Mouse (Mus musculus) midbrain, embryonic 16.5 days (tissue): Measurements from ENCODE around the gene Mcrip2. TPM values are rescaled to one million over a fixed set of nuclear protein-coding genes. Genes with fewer than 3 reads are reported as not detected.

Experiments used
- ATAC-seq: fragments of 200-750 bp; cut with Nextera tagmentation; 2 replicates; pipeline ENCODE4 v1.8.0; 2017; ENCODE audit warnings: moderate TSS enrichment
- H3K27ac ChIP-seq: fragments of 300-500 bp; sonication (generic); 2 replicates; pipeline ENCODE4 v1.5.1; 2014; ENCODE audit warnings: mild to moderate bottlenecking, low read length, mixed read lengths
- H3K27me3 ChIP-seq: fragments of 300-500 bp; sonication (generic); 2 replicates; pipeline ENCODE4 v1.6.1; 2014; ENCODE audit warnings: low read depth, low read length, mixed read lengths; ENCODE audit not compliant: control insufficient read depth, insufficient read depth
- H3K36me3 ChIP-seq: fragments of 300-500 bp; sonication (generic); 2 replicates; pipeline ENCODE4 v1.6.1; 2014; ENCODE audit warnings: mild to moderate bottlenecking, low read length, moderate library complexity, mixed read lengths; ENCODE audit not compliant: control insufficient read depth, insufficient read depth
- H3K4me1 ChIP-seq: fragments of 300-500 bp; sonication (generic); 2 replicates; pipeline ENCODE4 v1.6.1; 2014; ENCODE audit warnings: mild to moderate bottlenecking, low read length, mixed read lengths; ENCODE audit not compliant: control insufficient read depth, insufficient read depth
- H3K4me2 ChIP-seq: fragments of 300-500 bp; sonication (generic); 2 replicates; pipeline ENCODE4 v1.6.1; 2014; ENCODE audit warnings: mild to moderate bottlenecking, low read length, mixed read lengths
- H3K4me3 ChIP-seq: fragments of 300-500 bp; sonication (generic); 2 replicates; pipeline ENCODE4 v1.5.1; 2014; ENCODE audit warnings: low read depth, mild to moderate bottlenecking, low read length, moderate library complexity, mixed read lengths
- H3K9ac ChIP-seq: fragments of 300-500 bp; sonication (generic); 2 replicates; pipeline ENCODE4 v1.6.1; 2014; ENCODE audit warnings: low read depth, low read length, mixed read lengths
- H3K9me3 ChIP-seq: fragments of 300-500 bp; sonication (generic); replicated peaks from 2 replicates; pipeline ENCODE4 v1.6.1; 2014; ENCODE audit warnings: mild to moderate bottlenecking, low read length, mixed read lengths; ENCODE audit not compliant: control insufficient read depth, poor library complexity, severe bottlenecking
- WGBS: fragments of 180-500 bp; shearing (Covaris S2); extraction: QIAGEN DNeasy Blood & Tissue Kit; methylation state at CpG from one replicate; pipeline ENCODE4 v1.1.7; 2014; 5-methylcytosine and 5-hydroxymethylcytosine counted together
- polyA plus RNA-seq: library from polyadenylated mRNA; unstranded; fragments of >200 nt; fragmentation: Nextera tagmentation; extraction: Ambion mirVana; gene quantifications from 2 replicates; pipeline ENCODE4 v1.2.1, GENCODE M21; 2015

The Mcrip2 gene
- 18.0 and 25.3 TPM in 2 replicates for polyA plus RNA-seq

DNA sequence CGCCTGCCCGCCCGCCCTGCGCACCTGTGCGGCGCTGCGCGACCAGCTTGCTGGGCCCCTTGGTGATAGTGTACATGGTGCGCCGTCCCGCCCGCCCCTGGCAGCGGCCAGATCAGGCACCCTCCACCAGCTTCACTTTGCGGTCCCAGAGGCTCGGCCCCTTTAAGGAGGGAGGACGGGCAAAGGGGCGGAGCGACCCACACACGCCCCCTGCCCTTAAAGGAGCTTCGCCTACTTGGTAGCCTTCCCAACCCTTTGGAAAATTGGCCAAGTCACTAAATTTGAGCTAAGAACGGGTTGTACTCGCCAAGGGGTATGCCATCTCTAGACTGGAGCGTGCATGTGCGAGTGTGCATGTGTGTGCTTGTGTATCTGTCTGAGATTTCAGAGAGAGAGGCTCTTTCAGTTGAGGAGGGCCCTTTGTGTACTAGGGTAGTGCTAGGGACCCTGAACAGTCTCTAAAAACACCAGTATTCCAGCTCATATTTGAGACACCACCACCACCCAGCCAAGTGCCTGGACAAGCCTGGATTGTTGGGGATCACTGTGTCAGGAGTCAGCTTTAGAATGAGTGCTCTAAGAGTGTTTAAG, at the start of gene Mcrip2:
Mcrip2 (minus strand) TSS at position 164 of the 591 bp plus-strand sequence.
- H3K36me3 ChIP-seq, result no peaks in the 10 kb centered on the region

DNA sequence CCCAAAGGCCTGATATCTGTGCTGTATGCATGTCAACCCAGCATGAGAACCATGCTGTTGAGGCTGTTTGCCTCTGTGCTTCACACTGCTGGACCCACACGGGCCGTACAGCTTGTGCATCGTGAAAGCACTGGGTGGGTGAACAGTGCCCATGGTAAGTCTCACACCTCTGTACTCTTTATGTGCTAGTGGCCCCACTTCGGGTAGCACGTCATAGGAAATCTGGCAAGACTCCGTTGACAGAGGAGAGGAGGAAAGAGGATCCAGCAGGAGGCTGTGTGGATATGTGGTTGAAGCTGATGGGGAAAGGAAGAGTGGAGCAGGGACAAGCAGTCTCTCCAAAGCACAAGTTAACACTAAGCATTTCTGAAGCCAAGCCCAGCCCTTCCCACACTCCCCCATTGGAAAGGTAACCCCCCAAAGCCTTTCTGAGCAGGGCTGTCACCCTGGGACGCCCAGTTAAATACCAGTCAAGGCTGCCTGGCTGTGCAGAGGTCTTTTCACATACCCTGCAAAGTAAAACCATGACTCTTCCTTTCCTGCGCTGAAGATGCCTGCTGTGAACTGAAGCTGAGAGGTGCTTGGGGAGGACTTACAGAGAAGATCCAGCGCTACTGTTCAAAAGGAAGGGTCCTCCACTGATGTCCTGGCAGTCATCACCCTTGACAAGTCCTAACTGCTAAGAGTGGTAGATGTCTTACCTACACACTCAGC, 49.6 kb upstream of the Mcrip2 start:
- Histone ChIP-seq H3K27me3 (no peaks in the 10 kb centered on the region), H3K4me3 (peak overlapping the region; percentile 92), H3K9ac (peak overlapping the region; percentile 91), H3K4me2 (peak overlapping the region; percentile 76), H3K36me3 (peaks cover 3% of the 10 kb centered on the region; the same call in 1 of the 2 replicates), H3K4me1 (peaks cover 23% of the 10 kb centered on the region), H3K9me3 (no peaks in the 10 kb centered on the region), H3K27ac (no peak overlapping the region)
- 91% methylated on average over 9 of the region's 9 CpGs for WGBS
- no peak for ATAC-seq

More for the DNA sequence above, at the start of gene Mcrip2:
- Histone ChIP-seq H3K27ac (peak within 1 kb of the TSS; percentile 19), H3K9ac (peak within 1 kb of the TSS; percentile 72), H3K9me3 (no peaks in the 10 kb centered on the region), H3K27me3 (no peaks in the 10 kb centered on the region), H3K4me2 (peak within 1 kb of the TSS; percentile 99), H3K4me1 (peaks cover 12% of the 10 kb centered on the region), H3K4me3 (peak within 1 kb of the TSS; percentile 69)
- peak; percentile 90 for ATAC-seq
- WGBS, result 0% methylated on average over 23 of the region's 24 CpGs

GRCm38 (mm10) chr17:25916931-25917647, 48.5 kb upstream of the Mcrip2 start:
- peaks cover 3% of the 10 kb centered on the region; the same call in 1 of the 2 replicates for H3K36me3 ChIP-seq
- no peak overlapping the region for H3K9ac ChIP-seq
- no peaks in the 10 kb centered on the region for H3K27me3 ChIP-seq
- no peak overlapping the region for H3K4me3 ChIP-seq
- no peaks in the 10 kb centered on the region for H3K9me3 ChIP-seq
- H3K4me1 ChIP-seq, result peaks cover 23% of the 10 kb centered on the region
- no peak overlapping the region for H3K27ac ChIP-seq
- H3K4me2 ChIP-seq, result no peak overlapping the region
- WGBS, result 90% methylated on average over 8 of the region's 8 CpGs
- ATAC-seq, result no peak

- Histone ChIP-seq H3K9me3 (no peaks in the 10 kb centered on the region), H3K36me3 (peaks cover 3% of the 10 kb centered on the region; the same call in 1 of the 2 replicates), H3K9ac (no peak overlapping the region), H3K4me2 (no peak overlapping the region), H3K27me3 (no peaks in the 10 kb centered on the region), H3K27ac (no peak overlapping the region), H3K4me1 (peaks cover 23% of the 10 kb centered on the region), H3K4me3 (no peak overlapping the region)
- 87% methylated on average over 4 of the region's 4 CpGs for WGBS
- ATAC-seq, result no peak
These were observed 45.7 kb upstream of the Mcrip2 start for GRCm38 (mm10) chr17:25914295-25914694.

GRCm38 (mm10) chr17:25913877-25914275, 45.3 kb upstream of the Mcrip2 start:
- WGBS, result 84% methylated on average over 1 of the region's 1 CpGs
- no peak for ATAC-seq
- no peak overlapping the region for H3K27ac ChIP-seq
- H3K4me2 ChIP-seq, result no peak overlapping the region
- no peaks in the 10 kb centered on the region for H3K27me3 ChIP-seq
- H3K9ac ChIP-seq, result no peak overlapping the region
- peaks cover 3% of the 10 kb centered on the region; the same call in 1 of the 2 replicates for H3K36me3 ChIP-seq
- H3K9me3 ChIP-seq, result no peaks in the 10 kb centered on the region
- H3K4me1 ChIP-seq, result peaks cover 23% of the 10 kb centered on the region
- no peak overlapping the region for H3K4me3 ChIP-seq

DNA sequence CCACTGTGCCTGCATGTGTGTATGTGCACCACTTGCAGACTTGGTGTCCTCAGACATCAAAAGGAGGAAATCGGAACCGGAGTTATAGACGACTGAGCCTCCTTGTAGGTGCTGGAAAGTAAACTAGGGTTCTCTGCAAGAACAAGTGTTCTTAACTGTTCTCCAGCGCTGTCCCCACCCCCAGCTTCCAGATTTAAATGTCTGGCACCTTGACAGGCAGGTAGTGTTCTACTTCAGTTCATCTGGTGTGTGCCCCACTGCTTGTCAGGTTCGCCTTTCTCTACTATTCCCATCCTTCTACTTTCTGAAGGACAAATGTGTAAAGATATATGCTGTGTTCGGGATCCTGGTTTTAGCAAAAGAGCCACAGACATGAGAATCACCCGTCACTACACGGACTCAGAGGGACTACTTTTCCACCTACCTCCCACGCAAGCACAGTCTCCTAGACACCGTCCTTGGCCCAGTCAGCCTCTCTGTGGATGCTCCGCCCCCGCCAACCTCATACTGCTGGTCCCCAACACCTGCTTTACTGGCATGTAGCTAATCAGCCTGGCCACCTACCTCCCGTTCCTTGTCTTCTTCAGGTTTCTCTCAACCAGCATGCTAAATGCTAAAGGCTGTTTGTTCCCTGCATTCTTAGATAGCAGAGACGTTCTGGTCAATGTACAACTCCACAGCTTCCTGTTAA, 44.8 kb upstream of the Mcrip2 start:
- H3K9me3 ChIP-seq, result no peaks in the 10 kb centered on the region
- H3K36me3 ChIP-seq, result peaks cover 3% of the 10 kb centered on the region; the same call in 1 of the 2 replicates
- no peak overlapping the region for H3K27ac ChIP-seq
- H3K4me2 ChIP-seq, result no peak overlapping the region
- 91% methylated on average over 14 of the region's 14 CpGs for WGBS
- no peaks in the 10 kb centered on the region for H3K27me3 ChIP-seq
- no peak for ATAC-seq
- H3K4me1 ChIP-seq, result peaks cover 19% of the 10 kb centered on the region
- no peak overlapping the region for H3K9ac ChIP-seq
- H3K4me3 ChIP-seq, result no peak overlapping the region

GRCm38 (mm10) chr17:25911816-25912215, 43.3 kb upstream of the Mcrip2 start:
- no peaks in the 10 kb centered on the region for H3K9me3 ChIP-seq
- H3K4me2 ChIP-seq, result no peak overlapping the region
- 91% methylated on average over 4 of the region's 4 CpGs for WGBS
- no peak overlapping the region for H3K9ac ChIP-seq
- no peak overlapping the region for H3K4me3 ChIP-seq
- no peak for ATAC-seq
- H3K27ac ChIP-seq, result no peak overlapping the region
- H3K36me3 ChIP-seq, result peaks cover 3% of the 10 kb centered on the region; the same call in 1 of the 2 replicates
- H3K27me3 ChIP-seq, result no peaks in the 10 kb centered on the region
- peaks cover 5% of the 10 kb centered on the region; the same call in 1 of the 2 replicates for H3K4me1 ChIP-seq

DNA sequence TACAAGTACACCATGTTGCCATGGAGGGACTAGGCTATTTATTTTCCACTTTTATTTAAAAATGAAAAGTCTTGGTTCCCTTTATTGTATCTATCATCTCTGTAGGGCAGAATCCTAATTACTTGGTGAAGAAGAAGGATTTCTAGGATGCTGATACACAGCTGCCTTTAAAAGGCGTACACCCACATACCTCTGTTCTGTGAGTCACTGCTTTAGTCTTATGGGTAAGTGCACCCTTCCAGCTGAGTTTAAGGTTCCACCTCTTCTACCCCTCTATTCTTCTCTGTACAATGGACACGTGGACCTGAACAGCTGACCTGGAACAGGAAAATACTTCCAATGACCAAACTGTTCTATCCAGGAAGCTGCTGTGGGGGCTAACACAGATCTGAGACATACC, 39.1 kb upstream of the Mcrip2 start:
- no peak for ATAC-seq
- Histone ChIP-seq H3K4me1 (no peaks in the 10 kb centered on the region), H3K4me3 (no peak overlapping the region), H3K36me3 (no peaks in the 10 kb centered on the region), H3K4me2 (no peak overlapping the region), H3K27ac (no peak overlapping the region), H3K9me3 (no peaks in the 10 kb centered on the region), H3K27me3 (no peaks in the 10 kb centered on the region), H3K9ac (no peak overlapping the region)
- 83% methylated on average over 2 of the region's 2 CpGs for WGBS
